Mouse (Mus musculus): ENCODE data around the gene Acin1. TPM values are rescaled to one million over a fixed set of nuclear protein-coding genes. Genes with fewer than 3 reads are reported as not detected.
A peak's percentile ranks its signal among the peaks of the same experiment; 100 is the strongest.
"Not testable (repeated sequence)": the region's sequence is repeated elsewhere in the genome, so short reads cannot be mapped to it uniquely, and the experiment has no call there.

Acin1 gene
- total RNA-seq, 2 experiments from 2014 or later, result 64.7 to 81.3 TPM

DNA sequence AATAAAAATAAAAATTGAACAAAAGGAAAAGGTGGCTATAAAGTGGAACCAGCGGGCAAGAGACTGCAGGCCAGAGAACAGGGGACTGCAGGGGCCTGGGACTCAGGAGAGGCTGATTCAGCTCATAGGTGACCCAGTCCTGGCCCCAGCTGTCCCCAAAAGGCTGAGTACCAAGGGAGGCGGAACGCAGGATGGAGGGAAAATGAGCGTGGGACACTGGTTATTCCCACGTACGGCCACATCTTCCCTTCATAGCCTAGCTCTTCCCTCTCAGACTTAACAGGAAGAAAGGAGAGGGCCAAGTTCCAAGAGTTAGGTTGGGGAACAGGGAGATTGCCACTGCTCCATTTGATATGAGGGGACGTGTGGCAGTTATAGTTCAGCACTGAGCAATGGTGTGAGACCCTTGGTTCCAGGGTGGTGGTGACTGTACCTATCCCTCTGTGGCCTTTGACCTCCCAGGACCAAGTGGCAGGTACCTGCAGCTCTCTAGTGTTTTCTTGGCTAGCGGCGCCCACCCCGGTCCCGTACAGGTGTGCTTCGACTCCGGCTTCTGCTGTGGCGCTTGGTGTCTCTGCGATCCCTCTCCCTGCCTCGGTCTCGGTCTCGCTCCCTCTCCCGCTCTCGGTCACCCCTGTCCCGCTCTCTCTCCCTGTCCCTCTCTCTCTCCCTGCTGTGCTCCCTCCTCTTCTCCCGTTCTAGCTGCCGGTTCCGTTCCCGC lies 44.3 kb downstream of the Acin1 start:
- no peak for DNase-seq

GRCm38 (mm10) chr14:54641305-54641969 lies 45.3 kb downstream of the Acin1 start, which contains the start of gene Cdh24:
Gene Cdh24, minus strand, starts transcription at chr14:54641364.
- DNase-seq, result peak; percentile 90 to 94

DNA sequence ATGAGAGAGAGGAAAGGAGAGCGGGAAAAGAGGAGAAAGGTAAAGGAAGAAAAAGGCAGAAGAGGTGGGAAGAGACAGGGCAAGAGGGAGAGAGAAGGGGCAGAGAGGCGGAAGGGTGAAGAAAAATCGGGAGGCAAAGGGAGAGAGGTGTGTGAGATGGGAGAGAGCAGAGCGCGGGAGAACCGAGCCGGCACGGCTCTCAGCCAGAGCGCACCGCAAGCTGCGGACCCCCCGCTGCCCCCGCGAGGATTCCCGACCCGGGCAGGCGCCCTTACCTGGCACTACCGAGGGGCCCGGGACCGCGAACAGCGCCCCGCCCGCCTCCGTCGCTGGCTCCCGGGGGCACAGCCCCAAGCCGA lies 45.8 kb downstream of the Acin1 start, which contains the start of gene Gm17606:
Gm17606 (plus strand) TSS at position 7 of the 359 bp plus-strand sequence.
- no peak for DNase-seq

DNA sequence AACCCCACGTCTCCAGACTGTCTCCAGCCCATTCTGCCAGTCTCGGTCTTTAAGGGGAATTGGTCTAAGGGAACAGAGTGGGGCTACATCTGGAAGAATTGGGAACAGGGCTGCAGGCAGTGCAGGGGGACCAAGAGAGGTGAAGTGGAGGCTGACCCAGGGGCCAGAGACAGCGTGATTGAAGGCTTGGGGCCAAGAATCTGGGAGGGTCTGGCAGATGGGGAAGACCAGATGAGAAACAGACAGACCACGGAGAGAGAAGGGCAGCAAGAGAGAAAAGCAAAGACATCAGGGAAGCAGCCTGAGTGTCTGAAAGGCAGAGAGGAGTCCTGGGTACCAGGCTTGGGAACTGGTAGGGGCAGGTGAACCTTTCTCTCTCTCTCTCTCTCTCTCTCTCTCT lies 46.6 kb downstream of the Acin1 start:
- no peak for DNase-seq

DNA sequence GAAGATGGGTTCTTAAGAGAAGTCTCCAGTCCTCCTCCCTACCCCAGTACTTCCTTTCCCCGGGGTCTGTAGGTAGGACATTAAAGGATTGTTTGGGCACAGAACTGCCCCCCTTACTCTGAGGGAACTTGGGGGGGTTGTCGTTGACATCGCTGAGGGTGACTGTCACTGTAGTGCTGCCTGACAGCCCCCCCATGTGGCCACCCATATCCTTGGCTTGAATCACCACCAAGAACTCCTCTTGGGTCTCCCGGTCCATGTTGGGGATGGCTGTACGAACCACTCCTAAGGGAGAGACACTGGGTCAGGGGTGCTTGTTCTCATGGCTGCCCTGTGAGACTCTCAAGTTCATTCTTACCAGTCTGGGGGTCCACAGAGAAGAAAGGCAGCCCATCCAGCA lies 48.5 kb downstream of the Acin1 start:
- DNase-seq, result no peak

DNA sequence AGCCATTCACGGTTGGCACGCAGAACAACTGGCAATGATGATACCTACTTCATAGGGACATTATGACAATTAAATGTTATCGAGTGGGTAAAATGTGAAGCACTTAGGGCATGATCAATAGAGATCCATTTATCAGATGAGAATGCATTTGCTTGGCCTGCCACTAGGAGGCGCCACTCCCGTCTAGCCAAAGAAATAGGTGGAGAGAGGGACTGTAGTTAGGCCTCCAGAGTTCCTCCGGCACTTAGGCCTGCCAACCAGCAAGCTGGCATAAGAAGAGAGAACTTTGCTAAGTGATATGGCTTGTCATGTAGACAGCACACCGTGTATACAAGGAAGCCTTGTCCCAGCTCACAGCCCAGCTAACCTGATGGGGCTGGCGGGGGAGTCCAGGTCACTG lies 49.8 kb downstream of the Acin1 start:
- DNase-seq, result peak in 1 of 2 experiments; percentile 60

DNA sequence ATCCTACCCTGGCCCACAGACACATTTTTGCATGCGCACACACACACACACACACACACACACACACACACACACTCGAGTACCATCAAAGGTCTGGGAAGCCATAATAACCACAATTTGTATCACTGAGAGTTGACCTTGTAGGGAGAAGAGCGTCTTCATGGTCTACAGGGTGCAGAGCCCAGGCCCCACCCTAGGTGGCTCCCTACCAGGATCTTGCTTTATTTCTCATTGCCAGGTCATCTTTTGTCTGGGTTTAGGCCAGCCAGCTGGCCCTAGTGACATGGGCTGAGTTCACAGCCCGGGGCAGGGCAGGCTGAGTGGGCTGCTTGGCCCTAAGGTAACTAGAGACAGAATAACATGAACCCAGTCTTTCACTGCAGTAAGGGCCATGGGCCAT lies 52.5 kb downstream of the Acin1 start:
- no peak for DNase-seq

DNA sequence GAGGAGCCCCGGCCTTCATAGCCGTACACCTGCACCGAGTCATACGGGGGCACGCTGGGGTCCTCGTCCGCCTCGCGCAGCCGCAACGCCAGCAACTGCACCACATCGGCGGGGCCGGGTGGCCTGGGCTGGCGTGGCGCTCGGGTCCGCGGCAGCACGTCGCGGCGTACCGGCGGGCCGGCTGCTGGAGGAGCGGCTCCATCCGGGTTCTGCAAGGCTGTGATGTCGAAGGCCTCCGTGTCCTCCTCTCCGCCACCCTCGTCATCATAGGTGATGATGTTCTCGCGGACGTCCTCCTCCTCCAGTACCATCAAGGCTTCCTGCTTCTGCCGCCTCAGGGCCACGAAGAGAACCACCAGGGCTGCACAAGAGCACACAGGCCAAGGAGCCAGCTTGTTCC lies 54.5 kb downstream of the Acin1 start:
- no peak for DNase-seq

- no peak for DNase-seq
Measured at GRCm38 (mm10) chr14:54631240-54631599, 55.5 kb downstream of the Acin1 start.

GRCm38 (mm10) chr14:54630583-54631239 lies 56.0 kb downstream of the Acin1 start:
- no peak for DNase-seq

DNA sequence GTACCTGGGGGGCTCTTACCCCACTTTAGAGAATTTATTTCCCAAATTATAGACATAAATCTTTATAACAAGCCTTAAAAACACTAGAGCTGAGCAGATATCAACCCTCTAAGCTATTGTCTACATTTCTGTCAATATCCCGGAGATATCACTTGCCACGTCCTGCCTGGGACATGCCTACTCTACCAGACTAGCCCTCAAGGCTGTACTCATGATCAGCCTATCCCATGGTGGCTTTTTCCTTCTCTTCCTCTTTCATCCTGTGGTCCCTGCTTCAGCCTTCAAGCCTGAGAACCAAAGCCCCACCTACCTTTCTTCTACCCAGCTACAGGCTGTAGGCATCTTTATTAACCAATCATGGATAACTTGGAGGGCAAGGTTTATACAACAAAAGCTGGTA lies 56.9 kb downstream of the Acin1 start:
- DNase-seq, result no peak

- DNase-seq, result no peak
Measured at GRCm38 (mm10) chr14:54628103-54628502, 58.6 kb downstream of the Acin1 start.

DNA sequence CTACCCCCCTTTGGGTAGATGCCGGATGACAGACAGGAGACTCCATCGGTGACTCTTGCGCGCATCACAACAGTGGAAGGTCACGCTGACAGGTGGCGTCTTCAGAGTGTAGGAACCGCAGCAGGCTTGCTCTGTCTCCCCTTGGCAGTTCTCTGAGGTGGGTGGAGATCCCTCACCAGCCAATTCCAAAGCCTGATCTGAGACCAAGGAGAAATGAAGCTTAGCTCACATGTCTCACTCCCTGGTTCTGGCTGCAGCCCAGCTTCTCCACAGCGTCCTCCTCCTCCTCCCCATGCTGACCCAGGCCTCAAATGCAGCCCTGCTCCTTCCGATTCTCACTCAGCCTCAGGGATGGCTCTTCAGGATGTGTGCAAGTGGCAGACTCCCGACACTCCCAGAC lies 61.8 kb downstream of the Acin1 start:
- DNase-seq, result no peak

- DNase-seq, result no peak
Measured at GRCm38 (mm10) chr14:54623334-54623733, 63.4 kb downstream of the Acin1 start.

GRCm38 (mm10) chr14:54621133-54621532 lies 65.6 kb downstream of the Acin1 start, which contains the start of gene Psmb11:
Gene Psmb11, plus strand, starts transcription at chr14:54621433.
- DNase-seq, result no peak

- DNase-seq, result peak; percentile 91 to 93
Measured at GRCm38 (mm10) chr14:54617897-54618365, 68.8 kb downstream of the Acin1 start, which contains the start of gene Psmb5. Gene Psmb5, minus strand, starts transcription at chr14:54618022.

GRCm38 (mm10) chr14:54617152-54617896 lies 69.4 kb downstream of the Acin1 start:
- DNase-seq, result no peak

GRCm38 (mm10) chr14:54616226-54616825 lies 70.4 kb downstream of the Acin1 start:
- DNase-seq, result no peak

DNA sequence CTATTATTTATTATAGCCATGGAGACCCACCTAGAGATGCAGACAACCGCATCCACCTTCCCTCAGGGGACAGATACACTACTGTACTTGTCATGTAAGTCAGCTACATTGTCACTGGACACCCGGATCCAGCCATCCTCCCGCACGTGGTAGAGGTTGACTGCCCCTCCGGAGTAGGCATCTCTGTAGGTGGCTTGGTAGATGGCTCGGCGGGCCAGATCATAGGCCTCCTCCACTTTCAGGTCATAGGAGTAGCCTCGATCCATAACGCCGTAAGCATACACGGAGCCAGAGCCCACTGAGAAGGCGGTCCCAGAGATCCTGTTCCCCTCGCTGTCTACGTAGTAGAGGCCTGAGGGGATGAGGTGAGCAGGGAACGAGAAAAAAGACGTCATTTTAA lies 72.6 kb downstream of the Acin1 start:
- DNase-seq, result not testable (repeated sequence)

GRCm38 (mm10) chr14:54610648-54611047 lies 76.1 kb downstream of the Acin1 start:
- DNase-seq, result no peak

DNA sequence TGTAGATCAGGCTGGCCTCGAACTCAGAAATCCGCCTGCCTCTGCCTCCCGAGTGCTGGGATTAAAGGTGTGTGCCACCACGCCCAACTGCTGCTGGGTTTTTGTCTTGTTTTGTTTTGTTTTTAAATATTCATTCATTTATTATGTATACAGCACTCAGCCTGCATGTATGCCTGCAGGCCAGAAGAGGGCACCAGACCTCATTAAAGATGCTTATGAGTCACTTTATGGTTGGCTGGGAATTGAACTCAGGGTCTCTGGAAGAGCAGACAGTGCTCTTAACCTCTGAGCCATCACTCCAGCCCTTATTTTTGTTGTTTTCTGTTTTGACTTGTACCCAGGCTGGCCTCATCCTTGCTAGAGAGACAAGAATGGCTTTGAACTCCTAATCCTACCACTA lies 76.8 kb downstream of the Acin1 start:
- DNase-seq, result no peak

GRCm38 (mm10) chr14:54609245-54609644 lies 77.5 kb downstream of the Acin1 start:
- no peak for DNase-seq
